Mouse (Mus musculus) myocyte (in vitro differentiated cells): ENCODE results near the gene Aff3. TPM values are rescaled to one million over a fixed set of nuclear protein-coding genes. Genes with fewer than 3 reads are reported as not detected.

ENCODE experiments used
- H3K27me3 ChIP-seq: one replicate; pipeline ENCODE4 v1.6.1; 2011; ENCODE audit not compliant: control insufficient read depth, insufficient read depth, insufficient read length
- H3K36me3 ChIP-seq: one replicate; pipeline ENCODE4 v1.6.1; 2011; ENCODE audit not compliant: control insufficient read depth, insufficient read depth
- H3K4me2 ChIP-seq: one replicate; pipeline ENCODE4 v1.6.1; 2011; ENCODE audit warnings: low read depth, control low read depth
- H3K4me3 ChIP-seq: one replicate; pipeline ENCODE4 v1.5.1; 2011; ENCODE audit warnings: mild to moderate bottlenecking, control low read depth, moderate library complexity
- H3K79me2 ChIP-seq: one replicate; pipeline ENCODE4 v1.6.1; 2011; ENCODE audit not compliant: control insufficient read depth, insufficient read depth
- H3ac ChIP-seq: one replicate; pipeline ENCODE4 v1.6.1; 2011; ENCODE audit not compliant: control insufficient read depth, insufficient read length
- CEBPB ChIP-seq: IDR thresholded peaks from 2 replicates; pipeline ENCODE4 v1.6.1; 2011; ENCODE audit warnings: mild to moderate bottlenecking, moderate library complexity; ENCODE audit not compliant: poor library complexity, insufficient read depth, severe bottlenecking
- E2F4 ChIP-seq: IDR thresholded peaks from one replicate; pipeline ENCODE4 v1.6.1; 2011; ENCODE audit warnings: mild to moderate bottlenecking, control low read depth, moderate library complexity; ENCODE audit not compliant: insufficient read depth
- MAX ChIP-seq: IDR thresholded peaks from one replicate; pipeline ENCODE4 v1.6.1; 2011; ENCODE audit warnings: low read depth, mild to moderate bottlenecking, control low read depth
- MYOD1 ChIP-seq, 3 experiments: IDR thresholded peaks; one replicate each; pipeline ENCODE4 v1.6.1; 2011; ENCODE audit warnings: control low read depth in 2 of 3, low read depth in 2 of 3, mild to moderate bottlenecking in 2 of 3, moderate library complexity in 1 of 3; ENCODE audit not compliant: insufficient read length in 2 of 3, control insufficient read depth in 1 of 3
- MYOG ChIP-seq, 3 experiments: IDR thresholded peaks; one replicate each; pipeline ENCODE4 v1.6.1; 2011; ENCODE audit warnings: control low read depth in 2 of 3, low read depth in 2 of 3, mild to moderate bottlenecking in 2 of 3; ENCODE audit not compliant: insufficient read length in 2 of 3, control insufficient read depth in 1 of 3, insufficient read depth in 1 of 3
- POLR2A ChIP-seq: IDR thresholded peaks from one replicate; pipeline ENCODE4 v1.6.1; 2011; ENCODE audit warnings: low read depth, mild to moderate bottlenecking, control low read depth, moderate library complexity; ENCODE audit not compliant: insufficient read length
- POLR2AphosphoS2 ChIP-seq: IDR thresholded peaks from one replicate; pipeline ENCODE4 v1.6.1; 2011; ENCODE audit warnings: low read depth, control low read depth; ENCODE audit not compliant: insufficient read length
- REST ChIP-seq: IDR thresholded peaks from one replicate; pipeline ENCODE4 v1.6.1; 2011; ENCODE audit warnings: mild to moderate bottlenecking, control low read depth, moderate library complexity; ENCODE audit not compliant: insufficient read depth, insufficient read length
- SRF ChIP-seq: IDR thresholded peaks from one replicate; pipeline ENCODE4 v1.6.1; 2011; ENCODE audit warnings: low read depth; ENCODE audit not compliant: control insufficient read depth, insufficient read length
- TCF12 ChIP-seq: IDR thresholded peaks from one replicate; pipeline ENCODE4 v1.6.1; 2011; ENCODE audit warnings: mild to moderate bottlenecking, control low read depth; ENCODE audit not compliant: poor library complexity, insufficient read depth, severe bottlenecking
- TCF3 ChIP-seq: IDR thresholded peaks from one replicate; pipeline ENCODE4 v1.6.1; 2011; ENCODE audit warnings: low read depth, control low read depth; ENCODE audit not compliant: insufficient read length
- USF1 ChIP-seq: IDR thresholded peaks from one replicate; pipeline ENCODE4 v1.6.1; 2011; ENCODE audit warnings: low read depth, mild to moderate bottlenecking, control low read depth, moderate library complexity
- polyA plus RNA-seq: library from polyadenylated mRNA; unstranded; fragments of >200 nt; fragmentation: generic; extraction: Trizol; gene quantifications from one replicate; pipeline ENCODE4 v1.2.1, GENCODE M21; 2012; ENCODE audit warnings: missing spikeins

Gene Aff3
- polyA plus RNA-seq, 1 experiment = not detected

GRCm38 (mm10) chr1:38658376-38658775 is 6.4 kb downstream of the Aff3 start:
- no peak for TF ChIP-seq POLR2A
- TF ChIP-seq USF1 = no peak
- TF ChIP-seq MAX = no peak
- no peak for TF ChIP-seq E2F4
- TF ChIP-seq MYOG (IDR thresholded peaks at IDR 0.05; ENCODE audit: control insufficient read depth in 1 of 3, insufficient read depth in 1 of 3, insufficient read length in 2 of 3, low read depth in 2 of 3) = no peak
- TF ChIP-seq SRF = no peak
- Histone ChIP-seq H3K36me3 (no peaks in the 10 kb centered on the region), H3K4me3 (no peak overlapping the region), H3K27me3 (no peaks in the 10 kb centered on the region), H3K79me2 (no peaks in the 10 kb centered on the region), H3K4me2 (no peak overlapping the region), H3ac (no peak overlapping the region)

GRCm38 (mm10) chr1:38657606-38658005 is 7.1 kb downstream of the Aff3 start:
- Histone ChIP-seq H3K36me3 (no peaks in the 10 kb centered on the region), H3K4me2 (no peak overlapping the region), H3K27me3 (no peaks in the 10 kb centered on the region), H3K79me2 (no peaks in the 10 kb centered on the region), H3ac (no peak overlapping the region), H3K4me3 (no peak overlapping the region)
- TF ChIP-seq TCF3 (no peak), POLR2AphosphoS2 (no peak), REST (no peak), SRF (no peak), CEBPB (no peak), USF1 (no peak), POLR2A (no peak), MYOD1 (IDR thresholded peaks at IDR 0.05; ENCODE audit: control insufficient read depth in 1 of 3, insufficient read length in 2 of 3, low read depth in 2 of 3) (no peak), E2F4 (no peak), MAX (no peak), TCF12 (no peak)

- TF ChIP-seq REST = no peak
- Histone ChIP-seq H3K36me3 (no peaks in the 10 kb centered on the region), H3K4me3 (no peak overlapping the region), H3K79me2 (no peaks in the 10 kb centered on the region), H3ac (no peak overlapping the region), H3K27me3 (no peaks in the 10 kb centered on the region), H3K4me2 (no peak overlapping the region)
Observed at GRCm38 (mm10) chr1:38654981-38655540, 9.7 kb downstream of the Aff3 start.

GRCm38 (mm10) chr1:38650031-38650430 is 14.7 kb downstream of the Aff3 start:
- Histone ChIP-seq H3ac (no peak overlapping the region), H3K4me2 (no peak overlapping the region)
- TF ChIP-seq MAX (no peak), SRF (no peak), POLR2A (no peak), MYOD1 (IDR thresholded peaks at IDR 0.05; ENCODE audit: control insufficient read depth in 1 of 3, insufficient read length in 2 of 3, low read depth in 2 of 3) (no peak), USF1 (no peak), TCF12 (no peak), CEBPB (no peak), MYOG (IDR thresholded peaks at IDR 0.05; ENCODE audit: control insufficient read depth in 1 of 3, insufficient read depth in 1 of 3, insufficient read length in 2 of 3, low read depth in 2 of 3) (no peak), TCF3 (no peak), E2F4 (no peak), POLR2AphosphoS2 (no peak), REST (no peak)

GRCm38 (mm10) chr1:38649174-38649573 is 15.6 kb downstream of the Aff3 start:
- Histone ChIP-seq H3K79me2 (no peaks in the 10 kb centered on the region), H3K27me3 (no peaks in the 10 kb centered on the region), H3ac (no peak overlapping the region), H3K4me3 (no peak overlapping the region), H3K4me2 (no peak overlapping the region), H3K36me3 (no peaks in the 10 kb centered on the region)
- TF ChIP-seq REST = no peak
- no peak for TF ChIP-seq POLR2A
- no peak for TF ChIP-seq TCF3
- no peak for TF ChIP-seq E2F4
- no peak for TF ChIP-seq POLR2AphosphoS2
- TF ChIP-seq SRF = no peak
- no peak for TF ChIP-seq MYOD1 (IDR thresholded peaks at IDR 0.05; ENCODE audit: control insufficient read depth in 1 of 3, insufficient read length in 2 of 3, low read depth in 2 of 3)
- no peak for TF ChIP-seq CEBPB
- TF ChIP-seq MYOG (IDR thresholded peaks at IDR 0.05; ENCODE audit: control insufficient read depth in 1 of 3, insufficient read depth in 1 of 3, insufficient read length in 2 of 3, low read depth in 2 of 3) = no peak
- no peak for TF ChIP-seq USF1
- TF ChIP-seq MAX = no peak

More at GRCm38 (mm10) chr1:38650031-38650430, 14.7 kb downstream of the Aff3 start:
- no peaks in the 10 kb centered on the region for H3K27me3 ChIP-seq
- no peaks in the 10 kb centered on the region for H3K79me2 ChIP-seq
- no peak overlapping the region for H3K4me3 ChIP-seq
- H3K36me3 ChIP-seq = no peaks in the 10 kb centered on the region
